Mouse (Mus musculus): ENCODE data around the gene Psg19.

Psg19 gene

DNA sequence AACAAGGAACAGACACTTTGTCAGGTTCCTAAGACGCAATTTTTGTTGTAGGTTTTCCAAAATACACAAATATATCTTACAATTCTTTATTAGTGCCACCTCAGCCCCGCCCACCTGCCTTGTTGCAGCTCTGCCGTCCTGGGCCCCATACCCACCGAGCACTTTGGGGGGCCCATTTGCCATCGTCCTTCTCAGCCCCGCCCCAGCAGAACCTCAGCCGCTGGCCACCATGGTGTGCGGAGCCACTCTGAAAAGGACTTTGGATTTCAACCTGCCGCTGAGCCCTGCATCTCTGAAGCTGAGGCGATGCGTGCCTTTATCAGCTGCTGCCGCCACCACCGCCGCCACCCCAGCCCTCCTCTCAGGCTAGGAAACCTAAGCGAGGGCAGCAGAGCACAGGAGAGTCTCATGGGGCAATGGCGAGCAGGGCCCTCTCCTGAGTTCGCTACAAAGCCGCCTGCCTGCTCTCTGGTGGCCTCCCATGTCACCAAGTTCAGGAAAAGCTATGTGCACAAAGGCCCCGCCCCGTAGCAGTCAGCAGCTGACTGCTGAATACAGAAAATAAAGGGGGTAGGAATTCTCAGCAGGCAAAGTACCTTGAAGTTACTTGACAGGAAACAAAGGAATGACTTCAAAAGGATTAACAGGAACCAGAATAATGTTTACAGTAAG, 52.0 kb downstream of the Psg19 start:
- DNase-seq (ENCODE audit: low spot score in 2 of 2) = no peak
